Comparison of ENCODE assay signal across 19 mouse cellular contexts in genomic region chr8:116852042-116852441, GRCm38 (mm10).
"Had no signal": no experiment of that assay in that cellular context is flagged by ENCODE, and none has a peak within 500 bp of the region (broad histone marks: within the 10 kb centered on the region; RNA-seq: fewer than 3 reads in every experiment).

No protein-coding gene starts in this region.

- H3K9ac ChIP-seq: limb, embryonic 12.5 days; liver, embryonic 14.5 days; liver, postnatal 0 days; lung, embryonic 14.5 days; midbrain, embryonic 13.5 days had no signal

- DNase-seq: kidney, adult 2 months; kidney, postnatal 25 days; layer of hippocampus, postnatal 36 days; liver, postnatal 0 days; lung, embryonic 14.5 days; lung, postnatal 10 days; lung, postnatal 36 days; thymus, postnatal 36 days had no signal

- ATAC-seq: intestine, postnatal 0 days; liver, postnatal 0 days; midbrain, embryonic 13.5 days; midbrain, embryonic 16.5 days had no signal

- H3K4me1 ChIP-seq: limb, embryonic 12.5 days; megakaryocyte, embryonic 14.5 days; midbrain, embryonic 10.5 days; midbrain, embryonic 13.5 days had no signal

- H3K27ac ChIP-seq: kidney, postnatal 0 days; layer of hippocampus, adult 2 months; left cerebral cortex, adult 2 months; limb, embryonic 12.5 days; liver, embryonic 14.5 days; midbrain, embryonic 10.5 days; midbrain, embryonic 13.5 days had no signal

- H3K4me3 ChIP-seq: layer of hippocampus, adult 2 months; left cerebral cortex, adult 2 months; limb, embryonic 12.5 days; megakaryocyte, embryonic 14.5 days; midbrain, embryonic 10.5 days; midbrain, embryonic 13.5 days had no signal

- H3K27me3 ChIP-seq: limb, embryonic 12.5 days; megakaryocyte, embryonic 14.5 days; midbrain, embryonic 13.5 days had no signal

- H3K4me2 ChIP-seq: limb, embryonic 12.5 days; liver, embryonic 11.5 days; lung, embryonic 14.5 days; midbrain, embryonic 13.5 days had no signal

- H3K36me3 ChIP-seq: limb, embryonic 12.5 days; midbrain, embryonic 10.5 days; midbrain, embryonic 13.5 days had no signal

- H3K9me3 ChIP-seq: limb, embryonic 12.5 days had no signal
